Mouse (Mus musculus) effector memory CD4-positive, alpha-beta T cell, adult 7 months (primary cell): ENCODE measurements around the gene Vmn1r56. TPM values are rescaled to one million over a fixed set of nuclear protein-coding genes. Genes with fewer than 3 reads are reported as not detected.

ENCODE experiments used
- polyA plus RNA-seq: library from polyadenylated mRNA; unstranded; fragments of 100-300 nt; shearing (Covaris generic); gene quantifications from one replicate; pipeline ENCODE4 v1.2.1, GENCODE M21; 2017

Vmn1r56 gene
- polyA plus RNA-seq = not detected

DNA sequence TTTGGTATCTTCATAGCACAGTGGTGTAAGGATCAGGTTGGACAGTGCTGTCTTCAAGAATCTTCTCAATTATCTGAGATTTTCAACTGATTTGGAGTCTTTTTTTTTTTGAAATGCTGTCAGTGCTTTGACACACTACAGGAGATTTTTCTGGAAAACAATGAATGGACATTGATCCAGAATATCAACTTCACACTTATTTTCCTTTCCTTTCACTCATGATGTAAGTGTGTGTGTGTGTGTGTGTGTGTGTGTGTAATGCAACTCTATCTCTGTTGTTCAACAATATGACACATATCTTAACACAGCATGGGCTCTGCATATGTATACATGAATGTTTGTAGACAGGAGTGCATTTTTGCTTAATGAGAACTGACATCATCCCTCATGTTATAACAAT is at the start of gene Vmn1r56:
TSS of gene Vmn1r56 (minus strand) at position 101 of the 400 bp plus-strand sequence.

GRCm38 (mm10) chr7:5218193-5218592 is 21.6 kb upstream of the Vmn1r56 start, which contains the start of gene Vmn1r57:
Vmn1r57 (plus strand) TSS chr7:5218493.

DNA sequence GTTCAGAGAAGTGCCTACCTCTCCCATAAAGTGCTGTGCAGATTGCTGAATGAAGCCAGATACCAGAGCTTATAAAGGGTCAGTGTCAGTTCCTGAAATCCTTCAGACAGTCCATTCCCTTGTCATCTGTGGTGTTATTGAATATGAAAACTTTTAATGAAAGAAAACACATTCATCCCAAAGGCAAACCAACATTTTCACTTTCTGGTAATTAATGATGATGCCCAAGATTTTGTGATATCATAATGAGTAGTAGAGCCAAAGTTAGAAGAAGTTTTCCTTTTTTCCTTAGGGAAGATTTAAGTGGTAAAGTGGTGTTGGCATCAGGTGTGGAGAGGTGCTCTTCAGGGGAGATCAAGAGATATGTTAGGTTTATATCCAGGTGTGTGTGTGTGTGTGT is 47.0 kb downstream of the Vmn1r56 start, which contains the start of gene Vmn1r55:
TSS of gene Vmn1r55 (minus strand) at position 101 of the 400 bp plus-strand sequence.

Other genes with a start within 250 kb of the Vmn1r56 start
- gene Sbk2, start 232.3 kb downstream of the Vmn1r56 start, polyA plus RNA-seq = not detected
- not detected for gene Sbk3, start 225.6 kb downstream of the Vmn1r56 start, polyA plus RNA-seq
- 20.4 TPM for gene Zfp579, start 200.6 kb downstream of the Vmn1r56 start, polyA plus RNA-seq
- gene Zfp524, start 182.3 kb downstream of the Vmn1r56 start, polyA plus RNA-seq = 17.9 TPM
- 48.5 TPM for gene Fiz1, start 182.1 kb downstream of the Vmn1r56 start, polyA plus RNA-seq
- gene Gm44973, start 181.3 kb downstream of the Vmn1r56 start, polyA plus RNA-seq = 5.2 TPM
- 6.4 TPM for gene Zfp865, start 176.4 kb downstream of the Vmn1r56 start, polyA plus RNA-seq
- not detected for gene Ccdc106, start 176.2 kb downstream of the Vmn1r56 start, polyA plus RNA-seq
- gene 4632433K11Rik, start 162.6 kb downstream of the Vmn1r56 start, polyA plus RNA-seq = 0.62 TPM
- 2.7 TPM for gene Zfp784, start 158.3 kb downstream of the Vmn1r56 start, polyA plus RNA-seq
- 1.4 TPM for gene Zfp580, start 145.2 kb downstream of the Vmn1r56 start, polyA plus RNA-seq
- gene U2af2, start 134.6 kb downstream of the Vmn1r56 start, polyA plus RNA-seq = 100 TPM
- 21.3 TPM for gene Epn1, start 116.5 kb downstream of the Vmn1r56 start, polyA plus RNA-seq
- not detected for gene Rfpl4, start 79.8 kb downstream of the Vmn1r56 start, polyA plus RNA-seq
- 1.4 TPM for gene Rasl2-9, start 70.8 kb downstream of the Vmn1r56 start, polyA plus RNA-seq
- 1.1 TPM for gene Vmn1r55, start 47.1 kb downstream of the Vmn1r56 start, polyA plus RNA-seq
- not detected for gene Vmn1r57, start 21.7 kb upstream of the Vmn1r56 start, polyA plus RNA-seq
- not detected for gene Gm5065, start 153.8 kb upstream of the Vmn1r56 start, polyA plus RNA-seq
- 0.44 TPM for gene Nlrp2, start 154.3 kb upstream of the Vmn1r56 start, polyA plus RNA-seq
- gene Vmn1r58, start 216.6 kb upstream of the Vmn1r56 start, polyA plus RNA-seq = not detected